Mouse (Mus musculus): Measurements from ENCODE around the gene Ncstn. TPM values are rescaled to one million over a fixed set of nuclear protein-coding genes. Genes with fewer than 3 reads are reported as not detected.

Gene Ncstn
- polyA plus RNA-seq, 1 experiment = 64.4 TPM

DNA sequence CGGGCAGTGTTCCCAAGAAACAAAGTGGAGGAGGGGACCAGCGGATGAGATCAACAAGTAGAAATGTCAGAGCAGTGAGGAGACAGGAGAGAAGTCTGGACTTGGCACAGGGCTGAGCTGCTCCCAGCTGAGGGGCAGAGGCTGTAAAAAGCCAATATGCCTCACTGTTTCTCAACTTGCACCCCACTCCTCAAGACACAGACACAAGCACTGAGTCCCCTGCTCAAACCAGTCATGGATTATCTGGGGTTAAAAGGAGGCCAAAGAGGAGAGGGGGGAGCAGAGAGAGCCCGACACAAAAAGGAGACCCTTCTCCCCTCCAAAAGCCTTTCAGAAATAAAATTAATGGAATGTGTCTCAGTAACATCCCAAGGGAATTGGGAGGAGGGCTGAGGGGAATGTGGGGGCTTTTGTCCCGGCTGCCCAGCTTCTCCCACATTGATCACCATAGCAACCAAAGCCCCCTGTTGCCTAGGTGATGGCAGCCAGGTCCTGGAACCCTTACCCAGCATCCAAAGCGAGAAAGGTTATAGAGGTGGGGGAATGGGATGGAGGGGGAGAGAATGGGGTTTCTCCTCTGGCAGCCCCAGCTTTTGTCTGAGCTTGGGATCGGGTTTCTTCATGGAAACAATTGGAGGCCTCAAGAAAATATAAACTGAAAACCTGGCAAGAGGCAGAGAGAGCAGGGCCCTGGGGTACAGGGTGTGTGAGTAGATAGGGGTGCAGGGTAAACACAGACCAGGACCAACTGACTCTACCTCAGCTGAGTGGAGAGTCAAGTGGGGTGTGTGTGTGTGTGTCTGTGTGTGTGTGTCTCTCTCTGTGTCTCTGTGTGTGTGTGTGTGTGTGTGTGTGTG is 65.7 kb downstream of the Ncstn start:
- WGBS = 85% methylated on average over 6 of the region's 6 CpGs
- no peak for TF ChIP-seq POLR2A (IDR thresholded peaks at IDR 0.05; ENCODE audit: low read depth, low read length)
- no peak for TF ChIP-seq CTCF (IDR thresholded peaks at IDR 0.05; ENCODE audit: extremely low read depth, insufficient read depth, insufficient read length, insufficient replicate concordance)
- H3K4me3 ChIP-seq (ENCODE audit: extremely low read depth, insufficient read depth, insufficient read length) = no peak overlapping the region
- no peaks in the 10 kb centered on the region for H3K27me3 ChIP-seq (ENCODE audit: control insufficient read depth, insufficient read depth, low read length)
- H3K36me3 ChIP-seq (ENCODE audit: control insufficient read depth, insufficient read depth, low read length) = no peaks in the 10 kb centered on the region
- no peak for DNase-seq (ENCODE audit: low read depth in 1 of 2, low spot score in 2 of 2)
- H3K27ac ChIP-seq (ENCODE audit: insufficient read depth, low read length) = no peak overlapping the region
- peaks cover 13% of the 10 kb centered on the region; the same call in 1 of the 2 replicates for H3K4me1 ChIP-seq (ENCODE audit: control insufficient read depth, insufficient read depth, insufficient read length)

DNA sequence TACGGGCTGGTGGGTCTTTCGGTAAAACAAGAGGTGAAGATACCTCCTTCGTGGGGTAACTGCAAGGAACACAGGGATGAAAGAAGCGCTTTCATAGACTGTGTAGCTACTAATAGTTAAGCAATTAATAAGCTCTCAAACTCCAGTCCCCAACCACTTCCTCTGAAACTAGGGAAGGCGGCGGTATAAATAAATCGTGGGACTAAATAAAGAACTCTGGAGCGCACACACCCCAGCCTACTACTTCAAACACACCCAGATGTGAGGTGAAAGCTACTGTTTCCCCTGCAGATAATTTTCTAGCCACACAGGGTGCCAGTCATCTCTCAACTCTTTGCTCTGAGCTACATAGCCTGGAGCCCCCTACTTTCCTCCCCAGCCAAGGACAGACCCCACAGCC is 66.6 kb downstream of the Ncstn start:
- peaks cover 13% of the 10 kb centered on the region; the same call in 1 of the 2 replicates for H3K4me1 ChIP-seq (ENCODE audit: control insufficient read depth, insufficient read depth, insufficient read length)
- 19% methylated on average over 8 of the region's 8 CpGs for WGBS
- H3K4me3 ChIP-seq (ENCODE audit: extremely low read depth, insufficient read depth, insufficient read length) = no peak overlapping the region

More for the DNA sequence above, 66.6 kb downstream of the Ncstn start:
- DNase-seq (ENCODE audit: low read depth in 1 of 2, low spot score in 2 of 2) = no peak
- TF ChIP-seq CTCF (IDR thresholded peaks at IDR 0.05; ENCODE audit: extremely low read depth, insufficient read depth, insufficient read length, insufficient replicate concordance) (no peak), POLR2A (IDR thresholded peaks at IDR 0.05; ENCODE audit: low read depth, low read length) (no peak)
- Histone ChIP-seq H3K36me3 (ENCODE audit: control insufficient read depth, insufficient read depth, low read length) (no peaks in the 10 kb centered on the region), H3K27ac (ENCODE audit: insufficient read depth, low read length) (no peak overlapping the region), H3K27me3 (ENCODE audit: control insufficient read depth, insufficient read depth, low read length) (no peaks in the 10 kb centered on the region)

Other genes with a start within 250 kb of the Ncstn start
- gene Cd84, start 243.1 kb downstream of the Ncstn start, polyA plus RNA-seq (2012; rRNA removed) = 8.4 and 10.9 TPM in 2 replicates
- 2.1 and 3.7 TPM in 2 replicates for gene Gm10521, start 187.1 kb downstream of the Ncstn start, polyA plus RNA-seq (2012; rRNA removed)
- 17.1 and 22.0 TPM in 2 replicates for gene Slamf6, start 165.3 kb downstream of the Ncstn start, polyA plus RNA-seq (2012; rRNA removed)
- 3.7 and 4.3 TPM in 2 replicates for gene Vangl2, start 54.4 kb downstream of the Ncstn start, polyA plus RNA-seq (2012; rRNA removed)
- not detected in 2 replicates for gene Nhlh1, start 25.2 kb downstream of the Ncstn start, polyA plus RNA-seq (2012; rRNA removed)
- gene Copa, start 266 bp downstream of the Ncstn start, polyA plus RNA-seq (2012; rRNA removed) = 26.9 and 31.7 TPM in 2 replicates
- 26.4 and 28.0 TPM in 2 replicates for gene Pex19, start 44.0 kb upstream of the Ncstn start, polyA plus RNA-seq (2012; rRNA removed)
- gene Dcaf8, start 65.3 kb upstream of the Ncstn start, polyA plus RNA-seq (2012; rRNA removed) = 38.5 and 46.1 TPM in 2 replicates
- gene Pea15a, start 124.0 kb upstream of the Ncstn start, polyA plus RNA-seq (2012; rRNA removed) = 32.4 and 33.5 TPM in 2 replicates
- 0.35 and 0.40 TPM in 2 replicates for gene Casq1, start 137.1 kb upstream of the Ncstn start, polyA plus RNA-seq (2012; rRNA removed)
- 0.04 TPM in 1 of 2 replicates, not detected in the other for gene Atp1a4, start 175.6 kb upstream of the Ncstn start, polyA plus RNA-seq (2012; rRNA removed)
- gene Igsf8, start 178.8 kb upstream of the Ncstn start, polyA plus RNA-seq (2012; rRNA removed) = 117 and 119 TPM in 2 replicates
- 3.1 and 3.9 TPM in 2 replicates for gene Atp1a2, start 215.3 kb upstream of the Ncstn start, polyA plus RNA-seq (2012; rRNA removed)
- 2.1 and 3.9 TPM in 2 replicates for gene Kcnj9, start 246.5 kb upstream of the Ncstn start, polyA plus RNA-seq (2012; rRNA removed)

Data from spleen, adult 2 months (tissue).